Mouse (Mus musculus): ENCODE results near the gene Pomp. TPM values are rescaled to one million over a fixed set of nuclear protein-coding genes. Genes with fewer than 3 reads are reported as not detected.

Gene Pomp
- 54.7 and 68.6 TPM in 2 replicates for polyA plus RNA-seq (2012; rRNA removed)

DNA sequence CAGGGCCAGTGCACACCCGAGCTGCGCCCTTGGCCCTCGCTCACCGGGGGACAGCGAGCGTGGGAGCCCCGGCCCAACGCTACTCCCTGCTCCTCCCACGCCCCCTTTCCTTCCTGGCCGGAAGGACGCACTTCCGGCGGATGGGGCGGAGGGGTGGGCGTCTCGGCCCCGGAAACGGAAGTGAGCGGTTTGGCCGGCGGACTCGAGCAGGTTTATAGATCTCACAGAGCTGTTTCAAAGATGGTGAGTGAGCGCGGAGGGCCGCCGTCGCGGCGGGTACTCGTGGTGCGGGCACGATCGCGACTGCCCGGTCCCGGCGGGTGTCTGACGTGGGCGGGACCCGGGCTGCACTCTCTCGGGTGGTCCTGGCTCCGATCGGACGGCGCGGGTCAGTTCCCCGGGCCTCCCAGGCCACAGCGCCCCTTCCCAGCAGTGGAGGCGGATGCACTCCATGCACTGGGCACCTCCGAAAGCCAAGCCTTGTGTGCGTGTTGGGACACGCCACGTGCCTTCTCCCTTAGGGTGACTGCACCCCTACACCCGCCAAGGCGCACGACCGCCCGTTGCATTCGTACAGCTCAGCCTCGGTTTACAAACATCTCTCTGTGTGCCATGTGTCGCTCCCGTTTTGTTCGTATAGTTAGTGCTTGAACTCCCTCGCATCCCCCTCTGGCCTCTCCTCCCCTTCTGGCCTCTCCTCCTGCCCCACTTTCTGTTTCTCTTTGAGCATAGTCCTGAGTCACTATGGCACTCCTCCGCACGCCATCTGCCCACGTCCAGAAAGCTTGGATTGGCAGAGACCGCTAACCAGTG is at the start of gene Pomp:
Gene Pomp (plus strand): TSS at position 13 of the 813 bp plus-strand sequence.
- TF ChIP-seq CTCF (IDR thresholded peaks at IDR 0.05; ENCODE audit: borderline replicate concordance, control insufficient read depth, extremely low read depth, insufficient read depth, low read length, poor library complexity) (peak; percentile 38; the same call in 1 of the 2 replicates), POLR2A (IDR thresholded peaks at IDR 0.05; ENCODE audit: control insufficient read depth, extremely low read depth, insufficient read depth, low read length, poor library complexity) (peak; percentile 85)
- DNase-seq, result peak; percentile 90
- Histone ChIP-seq H3K4me1 (replicated peaks; ENCODE audit: control insufficient read depth, insufficient read depth, low read length) (peaks cover 7% of the 10 kb centered on the region), H3K36me3 (ENCODE audit: control insufficient read depth, insufficient read depth, low read length) (peaks cover 5% of the 10 kb centered on the region; the same call in 1 of the 2 replicates), H3K4me3 (ENCODE audit: control insufficient read depth, insufficient read depth, low read length) (peak within 1 kb of the TSS; percentile 97), H3K27ac (ENCODE audit: control insufficient read depth, insufficient read depth, low read length) (peak within 1 kb of the TSS; percentile 13; the same call in 1 of the 2 replicates), H3K27me3 (ENCODE audit: control insufficient read depth, insufficient read depth, low read length) (no peaks in the 10 kb centered on the region)
- WGBS, result under 1% methylated on average over 68 of the region's 68 CpGs

DNA sequence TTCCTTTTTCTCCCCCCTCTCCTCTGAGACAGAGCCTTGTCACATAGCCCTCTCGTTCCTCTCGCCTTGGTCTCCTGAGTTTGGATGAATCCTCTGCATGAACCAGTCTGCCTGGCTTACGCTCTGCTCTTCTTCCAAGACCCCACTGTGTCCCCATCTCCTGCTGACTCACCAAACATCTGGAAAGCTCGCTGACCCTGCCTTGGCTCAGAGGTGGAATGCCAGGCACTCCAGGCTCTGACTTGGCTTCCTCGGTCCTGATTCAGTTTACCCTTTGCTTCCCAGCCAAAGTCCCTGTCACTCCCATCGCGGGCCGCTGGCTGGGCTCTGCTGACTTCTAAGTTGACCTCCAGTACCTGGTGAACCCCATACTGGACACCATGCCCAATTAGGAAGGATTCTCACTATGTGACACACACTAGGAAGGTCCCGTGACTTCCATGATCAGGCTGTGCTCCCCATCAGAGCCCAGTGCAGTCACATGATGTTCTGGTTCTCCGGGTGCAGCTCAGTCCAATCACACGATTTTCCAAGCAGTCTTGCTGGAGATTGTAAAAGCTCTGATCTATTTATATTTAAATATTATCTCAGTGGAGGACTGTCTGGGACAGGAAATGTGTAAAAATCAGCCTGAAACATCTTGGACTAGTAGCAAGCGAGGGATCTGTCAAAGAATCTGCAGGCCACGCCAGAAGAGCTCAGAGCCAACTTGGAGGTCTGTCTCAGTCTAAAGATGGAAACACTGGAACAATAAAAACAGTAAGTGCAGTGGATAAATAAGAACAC is 47.8 kb upstream of the Pomp start:
- no peak for DNase-seq
- Histone ChIP-seq H3K27me3 (ENCODE audit: control insufficient read depth, insufficient read depth, low read length) (no peaks in the 10 kb centered on the region), H3K36me3 (ENCODE audit: control insufficient read depth, insufficient read depth, low read length) (no peaks in the 10 kb centered on the region), H3K4me3 (ENCODE audit: control insufficient read depth, insufficient read depth, low read length) (no peak overlapping the region), H3K4me1 (replicated peaks; ENCODE audit: control insufficient read depth, insufficient read depth, low read length) (no peaks in the 10 kb centered on the region), H3K27ac (ENCODE audit: control insufficient read depth, insufficient read depth, low read length) (no peak overlapping the region)
- no peak for TF ChIP-seq POLR2A (IDR thresholded peaks at IDR 0.05; ENCODE audit: control insufficient read depth, extremely low read depth, insufficient read depth, low read length, poor library complexity)
- TF ChIP-seq CTCF (IDR thresholded peaks at IDR 0.05; ENCODE audit: borderline replicate concordance, control insufficient read depth, extremely low read depth, insufficient read depth, low read length, poor library complexity), result no peak
- 94% methylated on average over 13 of the region's 13 CpGs for WGBS

DNA sequence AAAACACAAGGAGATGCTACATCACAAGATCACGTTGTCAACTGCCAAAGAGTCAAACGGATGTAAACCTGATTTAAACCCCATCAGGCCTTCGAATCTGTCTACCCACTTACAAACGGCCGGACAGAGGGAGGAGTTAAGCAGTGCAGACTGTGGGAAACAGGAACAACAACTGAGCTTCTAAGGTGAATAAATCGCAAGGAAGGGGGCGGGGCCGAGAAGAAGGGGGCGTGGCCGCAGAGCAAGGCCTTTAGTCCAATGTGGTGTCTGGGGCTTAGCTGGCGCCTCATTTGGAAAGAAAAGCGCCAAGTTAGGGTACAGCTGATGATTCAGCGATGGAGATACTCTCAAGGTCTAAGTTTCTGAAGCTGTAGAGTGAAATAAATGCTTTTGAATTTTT is 45.3 kb upstream of the Pomp start:
- no peaks in the 10 kb centered on the region for H3K27me3 ChIP-seq (ENCODE audit: control insufficient read depth, insufficient read depth, low read length)
- H3K36me3 ChIP-seq (ENCODE audit: control insufficient read depth, insufficient read depth, low read length), result no peaks in the 10 kb centered on the region
- TF ChIP-seq POLR2A (IDR thresholded peaks at IDR 0.05; ENCODE audit: control insufficient read depth, extremely low read depth, insufficient read depth, low read length, poor library complexity) (no peak), CTCF (IDR thresholded peaks at IDR 0.05; ENCODE audit: borderline replicate concordance, control insufficient read depth, extremely low read depth, insufficient read depth, low read length, poor library complexity) (no peak)
- H3K27ac ChIP-seq (ENCODE audit: control insufficient read depth, insufficient read depth, low read length), result no peak overlapping the region
- no peak overlapping the region for H3K4me3 ChIP-seq (ENCODE audit: control insufficient read depth, insufficient read depth, low read length)
- no peak for DNase-seq
- no peaks in the 10 kb centered on the region for H3K4me1 ChIP-seq (replicated peaks; ENCODE audit: control insufficient read depth, insufficient read depth, low read length)
- WGBS, result 85% methylated on average over 13 of the region's 13 CpGs

DNA sequence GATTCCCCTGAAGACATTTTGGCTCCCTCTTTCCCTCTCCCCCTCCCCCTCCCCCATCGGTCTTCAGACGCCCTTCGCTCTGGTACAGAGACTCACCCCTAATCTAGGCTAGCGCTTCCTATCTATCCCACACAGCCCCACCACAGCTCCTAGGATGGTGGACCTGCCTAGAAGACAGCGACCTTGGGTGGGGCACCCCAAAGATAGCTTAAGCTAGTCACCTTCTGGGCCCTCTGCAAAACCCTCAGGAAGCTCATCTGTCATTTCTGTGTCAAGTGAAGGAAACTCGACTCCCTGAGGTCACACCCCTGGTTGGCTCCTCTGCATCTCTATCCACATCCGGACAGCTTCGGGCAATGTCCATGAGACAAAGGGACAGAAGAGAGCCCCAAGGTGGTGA is 44.7 kb upstream of the Pomp start:
- H3K4me3 ChIP-seq (ENCODE audit: control insufficient read depth, insufficient read depth, low read length), result no peak overlapping the region
- no peaks in the 10 kb centered on the region for H3K36me3 ChIP-seq (ENCODE audit: control insufficient read depth, insufficient read depth, low read length)
- no peaks in the 10 kb centered on the region for H3K4me1 ChIP-seq (replicated peaks; ENCODE audit: control insufficient read depth, insufficient read depth, low read length)
- 75% methylated on average over 8 of the region's 8 CpGs for WGBS
- TF ChIP-seq POLR2A (IDR thresholded peaks at IDR 0.05; ENCODE audit: control insufficient read depth, extremely low read depth, insufficient read depth, low read length, poor library complexity) (no peak), CTCF (IDR thresholded peaks at IDR 0.05; ENCODE audit: borderline replicate concordance, control insufficient read depth, extremely low read depth, insufficient read depth, low read length, poor library complexity) (no peak)
- no peak for DNase-seq
- no peak overlapping the region for H3K27ac ChIP-seq (ENCODE audit: control insufficient read depth, insufficient read depth, low read length)
- H3K27me3 ChIP-seq (ENCODE audit: control insufficient read depth, insufficient read depth, low read length), result no peaks in the 10 kb centered on the region

DNA sequence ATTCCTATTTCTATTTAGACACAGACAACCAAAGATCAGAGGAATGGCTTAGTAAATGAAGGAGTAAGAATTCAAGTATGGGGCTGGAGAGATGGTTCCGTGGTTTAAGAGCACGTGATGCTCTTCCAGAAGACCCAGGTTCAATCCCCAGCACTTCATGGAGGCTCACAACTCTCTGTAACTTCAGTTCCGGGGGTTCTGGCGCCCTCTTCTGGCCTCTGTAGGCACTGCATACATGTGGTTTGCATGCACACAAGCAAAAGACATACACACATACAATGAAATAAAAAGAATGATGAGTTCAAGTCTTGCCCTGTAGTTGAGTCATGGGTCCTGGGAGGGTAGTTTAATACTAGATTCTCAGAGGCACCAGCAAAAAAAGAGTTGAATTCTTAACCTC is 43.8 kb upstream of the Pomp start:
- H3K4me1 ChIP-seq (replicated peaks; ENCODE audit: control insufficient read depth, insufficient read depth, low read length), result no peaks in the 10 kb centered on the region
- no peak for TF ChIP-seq POLR2A (IDR thresholded peaks at IDR 0.05; ENCODE audit: control insufficient read depth, extremely low read depth, insufficient read depth, low read length, poor library complexity)
- no peak for TF ChIP-seq CTCF (IDR thresholded peaks at IDR 0.05; ENCODE audit: borderline replicate concordance, control insufficient read depth, extremely low read depth, insufficient read depth, low read length, poor library complexity)
- DNase-seq, result no peak
- H3K4me3 ChIP-seq (ENCODE audit: control insufficient read depth, insufficient read depth, low read length), result no peak overlapping the region
- no peaks in the 10 kb centered on the region for H3K27me3 ChIP-seq (ENCODE audit: control insufficient read depth, insufficient read depth, low read length)
- no peaks in the 10 kb centered on the region for H3K36me3 ChIP-seq (ENCODE audit: control insufficient read depth, insufficient read depth, low read length)
- 83% methylated on average over 4 of the region's 4 CpGs for WGBS
- no peak overlapping the region for H3K27ac ChIP-seq (ENCODE audit: control insufficient read depth, insufficient read depth, low read length)

DNA sequence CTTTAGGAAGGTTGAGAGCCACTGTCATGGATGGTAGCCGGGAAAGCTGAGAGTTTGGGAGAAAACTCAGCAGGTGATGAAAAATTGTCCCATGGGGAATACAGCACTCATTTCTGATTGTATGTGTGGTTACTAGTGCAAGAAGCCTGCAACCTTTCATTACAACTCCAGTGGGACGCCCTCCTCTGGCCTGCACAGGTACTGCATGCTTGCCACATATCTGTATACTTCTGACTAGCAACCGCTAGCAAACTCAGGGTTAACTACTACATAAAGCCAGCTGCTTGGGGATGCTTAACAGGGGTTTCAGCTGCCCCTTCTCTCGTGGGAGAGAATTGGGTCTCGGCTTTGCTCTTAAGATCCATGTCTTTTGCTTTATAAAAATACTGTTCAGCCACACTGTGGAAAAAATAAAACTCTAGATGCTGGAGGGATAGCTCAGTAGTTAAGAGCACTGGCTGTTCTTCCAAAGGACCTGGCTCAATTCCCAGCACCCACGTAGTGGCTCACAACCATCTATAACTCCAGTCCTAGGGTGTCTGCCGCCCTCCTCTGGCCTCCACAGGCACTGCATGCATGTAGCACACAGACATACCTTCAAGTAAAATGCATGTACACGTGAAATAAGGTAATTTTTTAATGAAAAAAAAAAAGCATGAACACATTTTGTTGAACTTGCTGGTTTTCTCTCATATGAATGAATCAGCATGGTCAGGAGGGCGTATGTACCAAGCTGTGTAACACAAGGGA is 42.3 kb upstream of the Pomp start:
- TF ChIP-seq POLR2A (IDR thresholded peaks at IDR 0.05; ENCODE audit: control insufficient read depth, extremely low read depth, insufficient read depth, low read length, poor library complexity), result no peak
- no peak for TF ChIP-seq CTCF (IDR thresholded peaks at IDR 0.05; ENCODE audit: borderline replicate concordance, control insufficient read depth, extremely low read depth, insufficient read depth, low read length, poor library complexity)
- Histone ChIP-seq H3K4me1 (replicated peaks; ENCODE audit: control insufficient read depth, insufficient read depth, low read length) (no peaks in the 10 kb centered on the region), H3K4me3 (ENCODE audit: control insufficient read depth, insufficient read depth, low read length) (no peak overlapping the region), H3K27me3 (ENCODE audit: control insufficient read depth, insufficient read depth, low read length) (no peaks in the 10 kb centered on the region), H3K27ac (ENCODE audit: control insufficient read depth, insufficient read depth, low read length) (no peak overlapping the region), H3K36me3 (ENCODE audit: control insufficient read depth, insufficient read depth, low read length) (no peaks in the 10 kb centered on the region)
- 93% methylated on average over 9 of the region's 9 CpGs for WGBS
- DNase-seq, result no peak

All from thymus, adult 2 months (tissue).